Mouse (Mus musculus) cerebellum, postnatal 25 days (tissue): ENCODE measurements at regions not wholly inside any gene's neighbourhood (a gene's known extent, or its start where the extent isn't known, plus 50 kb on each side); places are given as distances from the start of the nearest gene placed in this dataset.

Experiments
- DNase-seq, 2 experiments: peaks; one replicate each; pipeline ENCODE4 v3.0.0; 2021; ENCODE audit warnings: mixed read lengths in 2 of 2

DNA sequence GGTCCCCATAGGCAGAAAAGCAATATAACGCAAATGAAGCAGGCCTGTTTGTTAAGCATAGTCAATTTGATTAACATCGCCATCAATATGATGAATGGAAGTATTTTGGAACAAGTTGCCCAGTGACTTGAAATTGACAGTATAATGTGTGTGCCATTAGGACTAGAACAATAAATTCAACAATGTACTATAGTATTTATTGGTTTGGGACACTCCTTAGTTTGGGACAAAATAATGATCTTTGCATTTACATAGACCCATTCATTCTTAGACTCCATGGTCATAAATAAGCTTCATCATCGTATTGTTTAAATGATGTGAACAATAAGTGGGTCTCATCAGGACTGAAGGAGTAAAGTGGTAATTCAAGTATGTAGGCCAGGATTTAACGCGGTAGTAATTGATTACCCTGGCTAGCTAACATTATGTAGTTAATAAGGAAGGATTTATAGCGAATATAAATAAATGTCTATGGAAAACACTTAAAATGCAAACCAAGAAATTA, 2933.6 kb upstream of the 5930422O12Rik start:
- DNase-seq, result no peak

DNA sequence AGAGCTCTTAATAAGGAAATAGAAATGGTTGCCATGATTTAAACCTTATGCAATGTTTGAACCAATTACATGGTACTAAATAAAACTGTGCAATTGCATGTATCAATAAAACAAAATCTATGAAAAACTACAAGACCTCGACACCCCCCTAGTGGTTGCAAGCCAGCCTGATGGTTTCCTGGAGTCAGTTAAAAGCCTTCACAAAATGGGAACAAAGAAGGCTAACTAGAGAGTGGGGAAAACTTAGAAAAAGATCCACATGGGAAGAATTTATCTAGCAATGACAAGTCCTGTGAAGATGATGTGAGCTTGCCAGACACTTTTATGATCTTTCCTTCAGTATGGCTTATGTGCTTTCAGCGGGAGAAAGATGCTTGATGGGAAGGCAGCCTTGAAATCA, 2926.3 kb upstream of the 5930422O12Rik start:
- DNase-seq, result peak in 1 of 2 experiments; percentile 5

DNA sequence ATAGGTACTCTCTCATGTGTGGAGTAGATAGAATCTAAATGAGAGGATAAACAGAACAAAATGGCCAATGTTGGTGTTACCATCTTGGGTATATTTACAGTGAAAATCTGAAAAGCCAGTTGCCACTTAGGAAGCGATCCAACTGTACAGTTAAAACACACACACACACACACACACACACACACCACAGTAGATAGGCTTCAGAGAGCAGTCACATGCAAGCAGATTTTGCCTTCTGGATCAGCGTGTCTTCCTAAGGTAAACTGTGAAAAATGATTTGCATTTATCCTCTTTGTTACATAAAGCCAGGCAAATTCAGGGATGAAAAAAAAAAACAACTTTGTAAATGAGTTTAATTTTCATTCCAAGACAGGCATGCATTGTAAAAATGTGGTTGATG, 2917.2 kb upstream of the 5930422O12Rik start:
- no peak for DNase-seq

DNA sequence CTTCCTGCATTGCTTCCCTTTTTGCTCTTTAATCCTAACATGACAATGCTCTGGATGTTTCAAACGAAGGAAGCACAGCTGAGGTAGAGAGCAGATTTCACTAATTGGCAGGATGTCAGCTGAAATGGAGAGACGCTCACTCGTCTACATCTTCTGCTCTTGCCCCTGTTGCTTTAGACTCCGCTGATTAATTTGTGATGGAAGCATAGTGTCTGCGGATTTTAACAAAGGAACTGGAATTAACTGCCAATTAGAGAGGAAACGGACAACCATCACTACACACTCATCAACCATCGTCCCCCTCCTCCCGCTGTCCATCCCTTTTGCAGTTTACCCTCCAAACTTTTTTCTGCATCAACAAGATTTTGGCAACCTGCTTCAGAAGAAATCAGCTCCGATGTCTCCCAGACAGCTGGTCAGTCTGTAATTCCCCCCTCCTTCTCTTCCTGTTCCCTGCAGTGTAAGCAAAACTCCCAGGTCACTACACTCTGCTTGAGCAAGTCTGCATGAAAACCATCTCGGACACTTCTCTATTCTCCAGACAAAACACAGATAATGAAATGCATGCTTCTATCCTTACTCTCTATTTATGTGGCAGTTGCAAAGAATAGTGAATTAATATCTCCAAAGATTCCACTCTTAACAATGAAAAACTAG, 2905.6 kb upstream of the 5930422O12Rik start:
- DNase-seq, result peak in 1 of 2 experiments; percentile 3

DNA sequence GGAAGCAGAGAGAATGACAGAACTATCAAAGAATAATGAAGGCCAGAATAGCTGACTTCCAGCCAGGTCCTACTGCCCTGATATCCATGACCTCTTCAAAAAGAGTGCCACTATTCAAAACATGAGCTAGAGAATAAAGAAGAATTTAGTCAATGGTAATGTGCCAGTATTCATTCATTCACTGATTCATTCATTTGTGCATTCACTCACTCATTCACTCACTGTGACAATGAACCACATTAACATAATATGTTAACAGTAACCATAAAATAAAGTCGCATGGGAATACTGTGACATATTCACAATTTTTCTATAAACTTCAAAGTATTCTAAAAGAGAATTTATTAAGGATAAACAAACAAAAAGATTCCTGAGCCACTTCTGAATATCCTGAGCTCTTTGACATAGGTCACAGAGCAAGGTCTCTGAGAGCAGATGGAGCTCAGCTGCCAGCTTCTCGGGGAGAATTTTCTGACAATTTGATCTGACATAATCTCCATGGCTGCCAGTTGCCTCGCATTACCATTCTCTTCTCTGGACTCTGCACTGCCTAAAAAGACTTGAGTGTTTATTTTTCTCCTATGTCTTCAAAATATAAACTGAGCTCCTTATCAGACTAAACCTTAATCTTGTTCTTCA, 2895.5 kb upstream of the 5930422O12Rik start:
- DNase-seq, result peak in 1 of 2 experiments; percentile 8

DNA sequence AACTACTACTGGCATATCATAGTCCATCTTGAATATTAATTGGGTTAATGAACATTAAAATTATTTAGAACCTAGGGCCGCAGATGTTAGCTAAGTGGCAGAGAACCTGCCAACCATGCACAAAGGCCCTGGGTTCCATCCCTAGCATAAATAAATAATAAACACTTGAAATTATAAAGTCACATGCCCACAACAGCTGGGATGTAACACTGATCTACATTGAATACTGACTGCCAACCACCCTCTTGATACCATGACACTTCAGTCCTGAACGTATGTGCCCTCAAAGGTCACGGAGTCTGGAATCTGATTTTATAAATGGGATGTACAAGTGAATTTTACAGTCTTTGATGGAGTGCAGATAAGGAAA, 2895.0 kb upstream of the 5930422O12Rik start:
- DNase-seq, result no peak

DNA sequence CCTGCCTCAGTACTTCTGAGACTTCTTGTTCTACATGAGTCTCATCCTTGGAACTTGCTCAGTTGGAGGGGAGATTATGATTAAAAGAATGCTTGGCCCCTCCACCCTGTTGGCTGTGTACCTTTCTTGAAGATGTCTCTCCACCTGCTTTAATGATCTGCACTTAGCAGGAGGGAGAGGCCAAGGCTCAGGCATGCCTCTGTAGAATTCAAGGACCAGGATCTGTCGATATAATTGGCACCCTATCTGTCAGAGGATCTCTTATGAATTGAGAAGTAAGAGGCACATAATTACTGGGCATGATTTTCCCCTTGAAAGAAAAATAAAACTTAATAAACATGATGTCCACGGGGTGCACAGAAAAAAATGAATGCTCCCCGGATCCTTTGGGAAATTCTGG, 2893.1 kb upstream of the 5930422O12Rik start:
- DNase-seq, result no peak

DNA sequence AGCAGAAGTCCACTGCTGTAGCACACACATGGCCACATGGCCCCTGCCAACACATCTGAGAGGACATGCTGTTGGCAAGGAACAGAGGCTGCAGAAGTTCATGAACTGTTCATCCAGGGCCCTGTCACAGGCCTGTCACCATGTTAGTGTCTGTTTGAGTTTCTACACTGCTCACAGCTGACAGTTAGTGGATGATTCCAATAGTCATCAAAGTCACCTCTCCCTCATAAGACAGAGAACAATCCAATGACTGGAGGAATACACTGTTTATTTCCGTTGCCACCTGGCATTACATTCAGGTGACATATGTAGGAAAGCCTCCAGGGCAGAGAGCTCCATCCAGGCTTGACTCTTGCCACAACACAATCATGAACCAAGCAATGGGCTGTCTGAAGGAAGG, 2886.3 kb upstream of the 5930422O12Rik start:
- peak; percentile 6 to 21 for DNase-seq

DNA sequence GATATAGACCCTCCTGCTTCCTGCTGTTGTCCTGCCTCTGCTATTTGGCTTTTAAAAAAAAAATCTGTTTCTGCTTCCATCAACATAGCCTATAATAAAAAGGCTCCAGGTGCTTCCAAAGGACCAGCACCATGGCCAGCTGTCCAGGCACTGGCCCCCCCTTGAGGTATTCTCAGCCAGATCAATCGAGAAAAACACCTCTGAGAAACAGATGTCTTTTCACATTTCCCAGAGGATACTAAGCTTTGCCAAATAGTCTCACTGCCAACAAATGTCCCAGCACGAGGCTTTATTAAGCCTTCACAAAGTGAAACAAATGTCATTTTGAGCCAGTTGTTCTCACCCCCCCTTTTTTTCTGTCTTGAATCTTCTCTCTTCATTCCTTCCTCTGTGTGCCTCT, 2880.7 kb upstream of the 5930422O12Rik start:
- peak in 1 of 2 experiments; percentile 4 for DNase-seq

DNA sequence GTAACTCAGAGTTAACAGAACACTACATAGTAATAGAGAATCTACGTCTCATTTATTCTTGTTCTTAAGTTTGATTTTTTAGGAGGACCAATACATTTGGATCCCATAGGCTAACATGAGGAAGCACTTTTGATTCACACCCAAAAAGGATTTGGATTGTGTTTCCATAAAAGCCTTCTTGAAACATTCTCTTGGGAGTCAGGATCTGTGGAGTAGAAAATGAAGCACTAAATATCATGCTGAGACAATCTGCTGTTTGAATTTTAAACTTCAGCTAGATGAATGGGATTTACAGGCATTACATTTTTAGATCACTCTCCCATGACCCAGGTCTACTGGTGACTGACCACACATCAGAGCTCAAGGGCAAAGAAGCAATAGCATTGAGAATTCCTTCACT, 2877.5 kb upstream of the 5930422O12Rik start:
- no peak for DNase-seq

DNA sequence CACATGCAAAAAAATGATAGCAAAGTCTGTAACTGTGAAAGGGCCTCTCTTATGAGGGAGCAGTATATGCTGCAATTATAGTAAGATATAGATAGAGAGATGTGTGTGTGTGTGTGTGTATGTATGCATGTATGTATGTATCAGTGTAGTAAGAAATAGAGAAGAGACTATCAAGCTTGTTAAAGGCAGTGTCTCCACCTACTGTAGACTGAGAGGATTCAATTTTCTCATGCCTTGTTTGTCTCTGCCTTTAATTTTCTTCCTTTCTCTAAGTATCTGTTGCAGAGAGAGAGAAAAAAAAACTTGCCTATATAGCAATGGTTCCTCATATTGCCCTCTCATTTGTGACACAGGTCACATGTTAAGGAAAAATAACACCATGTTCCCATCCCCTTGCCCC, 2871.1 kb upstream of the 5930422O12Rik start:
- no peak for DNase-seq

DNA sequence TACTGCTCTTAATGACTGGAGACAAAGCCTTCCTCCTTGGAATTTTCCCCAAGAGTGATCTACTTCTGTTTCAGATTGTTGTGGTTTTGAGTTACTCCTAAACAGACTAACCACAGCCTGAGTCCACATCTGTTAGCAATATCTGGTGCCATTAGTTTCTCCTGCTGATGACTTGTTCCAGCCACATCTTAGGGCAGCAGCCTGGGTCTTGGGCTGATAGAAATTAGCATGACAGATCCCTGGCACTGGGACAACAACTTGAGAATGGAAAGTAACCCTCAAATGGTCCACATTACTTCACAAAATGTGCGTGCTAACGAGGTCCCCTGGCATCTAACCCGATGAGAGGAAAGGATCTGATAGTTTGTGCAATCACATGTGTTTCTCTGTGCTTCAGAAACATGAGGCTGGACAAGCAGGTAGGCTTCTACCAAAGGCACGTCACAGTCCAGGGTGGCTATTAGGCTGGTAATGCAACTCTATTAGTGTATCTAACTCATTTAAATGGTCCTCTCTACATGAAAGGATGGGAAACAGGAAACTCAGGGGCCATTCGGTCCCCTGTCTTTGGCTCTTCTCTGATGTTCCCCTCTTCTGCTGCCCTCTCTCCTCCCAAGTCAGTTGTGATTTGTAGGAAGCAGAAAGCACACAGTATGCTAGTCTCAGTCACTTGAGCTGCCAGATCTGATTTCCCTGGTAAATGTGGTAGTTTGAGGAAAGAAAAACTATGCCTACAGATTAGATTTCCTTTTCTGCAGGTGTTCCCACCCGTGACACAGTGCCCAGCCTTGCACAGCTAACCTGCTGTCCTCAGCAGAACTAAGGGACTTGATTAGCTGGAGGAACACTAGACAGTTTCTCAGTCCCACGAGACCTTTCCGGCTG, 2866.9 kb upstream of the 5930422O12Rik start:
- DNase-seq, result no peak

DNA sequence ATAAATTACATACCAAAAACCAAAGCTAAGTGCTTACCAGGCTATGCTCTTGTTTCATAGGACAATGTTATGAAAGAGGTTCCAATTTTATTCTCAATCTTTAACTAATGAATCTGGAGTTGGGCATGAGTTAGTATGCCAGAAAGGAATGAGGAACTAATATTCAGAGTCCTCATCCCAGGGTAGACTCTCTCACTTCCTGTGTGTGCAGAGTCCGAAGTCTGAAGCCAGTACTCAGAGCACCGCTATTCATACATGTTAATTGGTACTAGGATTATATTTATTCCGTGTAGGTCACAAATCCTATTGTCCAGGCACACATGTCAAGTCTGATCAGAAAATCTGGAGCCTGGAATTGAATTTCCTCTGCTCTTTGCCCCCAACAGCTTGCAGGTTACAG, 2858.7 kb upstream of the 5930422O12Rik start:
- DNase-seq, result no peak

DNA sequence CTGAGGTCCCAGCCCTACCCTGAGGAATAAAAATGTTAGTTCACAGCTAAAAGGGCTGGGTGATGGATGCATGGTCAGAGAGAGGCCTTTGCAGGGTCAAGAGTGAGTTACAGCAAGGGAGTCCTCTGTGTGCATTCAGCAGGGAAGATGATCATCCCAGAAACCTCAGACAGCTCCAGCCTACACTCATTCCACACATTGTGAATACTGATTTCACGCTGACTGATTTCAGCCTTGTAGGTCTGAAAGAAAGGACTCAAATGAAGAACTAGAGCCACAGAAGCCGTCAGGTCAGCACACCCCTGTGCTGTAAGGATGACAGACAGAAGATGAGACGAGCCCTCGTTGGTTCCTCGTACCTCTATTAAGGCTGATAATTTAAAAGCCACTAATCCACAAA, 2858.0 kb upstream of the 5930422O12Rik start:
- no peak for DNase-seq

DNA sequence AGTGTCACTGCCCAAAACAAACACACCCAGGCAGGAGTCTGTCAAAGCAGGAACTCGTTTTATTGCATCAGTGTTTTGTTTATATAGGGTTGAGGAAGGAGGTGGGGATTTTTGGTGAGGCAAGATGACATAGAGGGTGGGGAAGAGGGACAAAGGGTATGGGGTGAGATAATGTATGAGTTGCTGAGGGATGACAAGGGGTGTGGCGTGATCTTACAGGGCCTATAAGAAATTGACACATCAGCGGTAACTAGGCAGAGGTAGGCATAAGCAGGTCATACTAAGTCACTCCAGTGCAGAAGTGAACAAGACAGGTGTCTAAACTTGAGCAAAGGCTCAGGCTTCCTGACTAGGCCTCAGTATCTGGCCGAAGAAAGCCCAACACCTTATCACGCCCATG, 2841.0 kb upstream of the 5930422O12Rik start:
- DNase-seq, result no peak

DNA sequence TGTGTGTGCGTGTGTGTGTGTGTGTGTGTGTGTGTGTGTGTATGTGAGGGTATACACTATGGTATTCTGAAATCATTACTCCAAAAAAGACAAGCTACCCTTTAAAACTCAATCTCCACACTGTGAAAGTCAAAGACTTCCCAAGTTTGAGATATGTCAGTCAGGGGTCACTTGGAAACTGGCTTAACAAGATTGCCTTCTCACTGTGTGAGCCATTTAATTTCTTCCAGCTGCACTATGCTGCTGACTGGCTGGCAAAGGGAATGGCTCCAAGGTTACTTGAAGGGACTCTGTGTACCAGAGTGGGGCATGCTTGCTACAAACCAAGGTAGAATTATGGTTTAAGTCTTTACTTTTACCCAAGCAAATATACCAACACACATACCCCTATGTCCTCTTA, 2826.1 kb upstream of the 5930422O12Rik start:
- no peak for DNase-seq

DNA sequence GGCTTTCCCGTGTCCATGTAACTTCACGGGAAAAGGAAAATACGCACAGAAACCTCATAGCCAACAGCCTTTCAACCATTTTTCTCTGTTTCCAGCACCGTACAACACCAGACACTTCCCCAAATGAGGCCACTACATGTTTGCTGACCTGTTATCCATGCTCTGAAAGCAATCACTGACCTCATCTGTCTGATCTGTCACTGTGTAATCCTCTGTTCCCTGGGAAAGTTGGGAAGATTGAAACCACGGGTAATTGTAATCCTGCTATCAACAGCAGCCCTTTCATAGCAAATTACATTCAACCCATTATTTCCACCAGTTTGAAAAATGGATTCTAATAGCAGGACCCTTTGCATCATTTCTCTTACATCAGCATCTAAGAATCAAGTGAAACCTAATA, 2798.2 kb upstream of the 5930422O12Rik start:
- no peak for DNase-seq

DNA sequence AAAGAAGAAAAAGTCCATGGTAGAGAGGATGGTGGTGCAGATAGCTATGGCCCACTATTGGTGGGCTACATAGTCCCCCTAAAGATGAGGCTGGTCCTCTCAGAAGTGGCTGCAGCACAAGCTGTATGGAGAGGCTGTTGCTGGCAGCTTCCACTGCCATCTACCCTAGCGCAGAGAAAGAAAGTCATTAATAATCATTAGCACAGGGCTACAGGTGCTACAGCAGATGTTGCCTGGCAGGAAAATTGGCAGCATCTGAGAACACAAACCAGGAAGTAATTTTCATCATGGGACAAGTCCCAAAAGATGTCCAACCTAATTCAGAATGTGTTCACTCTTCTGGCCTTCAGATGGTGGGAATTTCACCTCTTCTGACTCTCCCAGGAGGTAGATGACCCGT, 2791.7 kb upstream of the 5930422O12Rik start:
- DNase-seq, result peak; percentile 70 to 74

DNA sequence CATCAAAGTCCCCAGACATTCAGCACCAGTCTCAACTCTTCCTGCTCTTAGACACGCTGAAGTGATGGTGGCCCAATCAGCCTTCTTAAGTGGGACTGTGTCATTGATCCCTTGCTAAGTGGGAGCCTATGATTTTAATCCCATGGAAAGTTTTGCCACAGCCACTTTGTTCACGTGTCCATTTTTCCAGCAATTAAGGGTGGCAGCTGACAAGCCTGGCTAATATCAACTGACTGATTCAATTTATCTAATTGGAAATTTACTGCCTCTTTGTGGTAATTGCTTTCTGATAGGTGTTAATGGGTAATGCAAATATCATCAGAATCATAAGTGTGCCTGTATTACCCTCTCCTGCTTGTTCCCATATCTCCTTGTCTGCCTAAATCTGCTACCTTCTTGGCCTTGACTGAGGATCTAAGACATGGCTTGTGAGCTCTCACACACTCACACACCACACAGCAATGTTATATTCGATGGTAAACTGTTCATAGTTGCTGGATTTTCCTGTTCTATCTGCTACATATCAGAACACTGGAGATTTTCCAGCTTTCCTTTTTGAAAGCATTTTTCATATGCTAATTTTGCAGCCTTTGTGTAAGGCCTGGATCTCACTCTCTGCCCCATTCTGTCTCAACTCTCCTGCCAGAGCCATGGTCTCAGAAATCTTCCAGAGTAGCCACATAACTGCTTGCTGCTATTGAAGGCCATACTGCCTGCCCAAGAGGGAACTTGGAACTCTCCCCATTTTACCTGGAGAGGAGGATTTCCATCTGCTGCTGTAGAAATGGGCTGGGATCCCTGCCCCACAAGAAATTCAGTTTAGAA, 2785.4 kb upstream of the 5930422O12Rik start:
- peak; percentile 51 to 69 for DNase-seq

DNA sequence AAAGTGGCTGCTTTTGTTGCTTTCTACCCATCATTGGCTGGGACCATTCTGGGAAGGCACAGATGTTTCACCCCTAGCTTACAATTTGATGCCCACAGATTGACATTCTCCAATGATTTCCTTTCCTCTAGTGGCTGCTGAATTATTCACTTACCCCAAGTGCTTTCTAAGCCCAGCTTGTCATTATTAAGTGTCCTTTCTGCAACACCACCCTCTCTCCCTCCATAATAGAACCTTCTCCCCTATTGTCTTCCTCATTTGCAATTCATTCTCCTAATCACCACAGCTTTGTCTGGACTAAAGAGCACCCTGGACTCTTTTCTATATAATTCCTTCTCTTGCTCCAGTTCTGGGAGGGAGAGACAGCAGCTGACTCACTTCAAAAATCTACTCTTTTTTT, 2780.0 kb upstream of the 5930422O12Rik start:
- DNase-seq, result no peak

DNA sequence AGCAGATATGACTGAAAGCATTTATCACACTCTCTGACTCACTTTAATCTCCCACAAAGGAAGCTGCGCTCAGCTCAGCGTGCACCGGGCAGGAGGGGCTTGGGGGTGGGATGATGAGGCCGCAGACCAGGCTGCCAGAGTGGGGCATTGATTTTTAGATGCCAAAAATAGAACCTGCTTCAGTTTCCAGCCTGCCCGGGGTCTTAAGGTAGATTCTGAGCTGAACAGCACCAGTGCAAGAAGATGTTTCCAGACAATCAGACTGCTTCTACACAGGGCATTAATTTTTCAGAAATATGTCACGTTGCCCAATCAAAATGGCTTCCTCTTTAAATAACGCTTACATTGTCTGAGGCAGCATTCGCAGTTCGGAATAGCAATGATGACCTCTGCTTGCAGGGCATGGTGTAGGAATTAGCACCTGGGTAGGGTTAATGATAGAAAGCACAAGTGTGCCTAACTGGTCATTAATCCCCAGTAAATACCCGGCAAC, 2772.7 kb upstream of the 5930422O12Rik start:
- no peak for DNase-seq

DNA sequence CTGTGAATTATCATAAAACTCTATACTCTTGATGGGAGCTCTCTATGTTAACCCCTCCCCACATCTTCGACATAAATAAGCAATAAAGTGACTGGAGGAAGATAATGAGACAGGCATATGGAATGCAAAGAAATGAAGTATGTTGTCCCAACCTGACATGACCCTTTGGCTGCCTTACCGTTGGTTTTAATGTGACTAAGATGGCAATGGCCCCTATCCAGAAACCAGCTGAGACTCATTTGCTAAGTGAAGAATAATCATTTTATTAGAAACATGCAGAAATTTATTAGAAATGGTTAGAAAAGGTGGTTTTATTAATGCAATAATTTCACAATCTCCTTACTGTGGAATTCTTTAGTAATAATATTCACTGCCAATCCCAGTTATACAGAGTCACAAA, 2767.2 kb upstream of the 5930422O12Rik start:
- no peak for DNase-seq

DNA sequence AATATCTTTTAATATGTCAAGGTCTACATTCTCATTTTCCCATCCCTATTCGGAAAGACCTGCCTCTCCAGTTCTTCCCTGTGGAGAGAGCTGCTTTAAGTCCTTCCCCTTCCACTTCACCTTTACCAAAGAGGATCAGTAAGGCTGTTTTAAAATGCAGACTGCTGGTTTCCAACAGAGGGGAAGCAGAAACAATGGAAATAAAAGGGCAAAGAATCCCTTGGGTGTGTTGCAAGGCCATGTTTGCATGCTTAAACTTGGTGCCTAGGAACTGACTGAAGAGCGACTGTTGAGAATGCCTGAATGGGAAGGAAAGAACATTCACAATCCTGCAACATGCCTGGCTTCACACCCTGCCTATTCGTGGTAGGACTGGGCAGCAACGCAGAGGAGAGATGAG, 2759.1 kb upstream of the 5930422O12Rik start:
- DNase-seq, result no peak
